Mouse (Mus musculus) neural tube, embryonic 13.5 days (tissue): ENCODE results near the gene Mast4. TPM values are rescaled to one million over a fixed set of nuclear protein-coding genes. Genes with fewer than 3 reads are reported as not detected.

Experiments
- ATAC-seq: fragments of 200-750 bp; cut with Nextera tagmentation; 2 replicates; pipeline ENCODE4 v1.8.0; 2017; ENCODE audit warnings: low read depth, mild to moderate bottlenecking, moderate TSS enrichment, moderate library complexity
- H3K27ac ChIP-seq: fragments of 300-500 bp; sonication (generic); replicated peaks from 2 replicates; pipeline ENCODE4 v1.5.1; 2015; ENCODE audit warnings: moderate library complexity, mild to moderate bottlenecking, inconsistent platforms
- H3K27me3 ChIP-seq: fragments of 300-500 bp; sonication (generic); 2 replicates; pipeline ENCODE4 v1.6.1; 2015; ENCODE audit warnings: mild to moderate bottlenecking, inconsistent platforms
- H3K36me3 ChIP-seq: fragments of 300-500 bp; sonication (generic); 2 replicates; pipeline ENCODE4 v1.6.1; 2015; ENCODE audit warnings: mild to moderate bottlenecking, inconsistent platforms
- H3K4me1 ChIP-seq: fragments of 300-500 bp; sonication (generic); replicated peaks from 2 replicates; pipeline ENCODE4 v1.6.1; 2015; ENCODE audit warnings: inconsistent platforms
- H3K4me2 ChIP-seq: fragments of 300-500 bp; sonication (generic); 2 replicates; pipeline ENCODE4 v1.6.1; 2015; ENCODE audit warnings: inconsistent platforms, mild to moderate bottlenecking, moderate library complexity
- H3K4me3 ChIP-seq: fragments of 300-500 bp; sonication (generic); 2 replicates; pipeline ENCODE4 v1.5.1; 2015; ENCODE audit warnings: mild to moderate bottlenecking, inconsistent platforms
- H3K9ac ChIP-seq: fragments of 300-500 bp; sonication (generic); 2 replicates; pipeline ENCODE4 v1.6.1; 2015; ENCODE audit warnings: moderate library complexity, mild to moderate bottlenecking, inconsistent platforms
- H3K9me3 ChIP-seq: fragments of 300-500 bp; sonication (generic); 2 replicates; pipeline ENCODE4 v1.6.1; 2016; ENCODE audit warnings: inconsistent platforms
- WGBS: fragments of 180-500 bp; shearing (Covaris S2); methylation state at CpG from one replicate; pipeline ENCODE4 v1.1.7; 2015; 5-methylcytosine and 5-hydroxymethylcytosine counted together
- polyA plus RNA-seq: library from polyadenylated mRNA; unstranded; fragments of >200 nt; fragmentation: Nextera tagmentation; extraction: Ambion mirVana; gene quantifications from 2 replicates; pipeline ENCODE4 v1.2.1, GENCODE M21; 2015

The Mast4 gene
- polyA plus RNA-seq, 1 experiment from 2014 or later: 19.5 TPM

- H3K4me2 ChIP-seq: peak overlapping the region; percentile 91
- H3K4me1 ChIP-seq: peaks cover 30% of the 10 kb centered on the region
- no peaks in the 10 kb centered on the region for H3K9me3 ChIP-seq
- no peaks in the 10 kb centered on the region for H3K36me3 ChIP-seq
- H3K4me3 ChIP-seq: peak overlapping the region; percentile 74
- no peak overlapping the region for H3K27ac ChIP-seq
- H3K27me3 ChIP-seq: peaks cover 44% of the 10 kb centered on the region
- H3K9ac ChIP-seq: peak overlapping the region; percentile 72
- peak; percentile 37; the same call in 1 of the 2 replicates for ATAC-seq
- WGBS: 1% methylated on average over 32 of the region's 32 CpGs
These were observed 594 bp upstream of the Mast4 start for GRCm38 (mm10) chr13:103334723-103335458.

GRCm38 (mm10) chr13:103333601-103334391 lies 501 bp downstream of the Mast4 start:
- peak overlapping the region; percentile 72 for H3K9ac ChIP-seq
- WGBS: under 1% methylated on average over 74 of the region's 74 CpGs
- peak; percentile 77 for ATAC-seq
- H3K27me3 ChIP-seq: peaks cover 44% of the 10 kb centered on the region
- H3K4me1 ChIP-seq: peaks cover 30% of the 10 kb centered on the region
- H3K4me3 ChIP-seq: peak overlapping the region; percentile 74
- no peaks in the 10 kb centered on the region for H3K36me3 ChIP-seq
- H3K9me3 ChIP-seq: no peaks in the 10 kb centered on the region
- H3K4me2 ChIP-seq: peak overlapping the region; percentile 91
- no peak overlapping the region for H3K27ac ChIP-seq

- Histone ChIP-seq H3K27ac (no peak overlapping the region), H3K36me3 (no peaks in the 10 kb centered on the region), H3K4me1 (peaks cover 30% of the 10 kb centered on the region), H3K4me3 (peak overlapping the region; percentile 74), H3K9me3 (no peaks in the 10 kb centered on the region), H3K27me3 (peaks cover 44% of the 10 kb centered on the region), H3K9ac (peak overlapping the region; percentile 72), H3K4me2 (peak overlapping the region; percentile 91)
- WGBS: 4% methylated on average over 17 of the region's 17 CpGs
- ATAC-seq: no peak
These were observed 1.1 kb downstream of the Mast4 start for GRCm38 (mm10) chr13:103333153-103333552.

GRCm38 (mm10) chr13:103332731-103333130 lies 1.6 kb downstream of the Mast4 start:
- WGBS: 8% methylated on average over 8 of the region's 9 CpGs
- H3K4me1 ChIP-seq: peaks cover 30% of the 10 kb centered on the region
- H3K27ac ChIP-seq: no peak overlapping the region
- no peak overlapping the region for H3K9ac ChIP-seq
- H3K4me3 ChIP-seq: peak overlapping the region; percentile 74
- no peaks in the 10 kb centered on the region for H3K9me3 ChIP-seq
- H3K36me3 ChIP-seq: no peaks in the 10 kb centered on the region
- H3K27me3 ChIP-seq: peaks cover 44% of the 10 kb centered on the region
- peak overlapping the region; percentile 91 for H3K4me2 ChIP-seq
- ATAC-seq: no peak

- peaks cover 30% of the 10 kb centered on the region for H3K4me1 ChIP-seq
- H3K9me3 ChIP-seq: no peaks in the 10 kb centered on the region
- 49% methylated on average over 7 of the region's 7 CpGs for WGBS
- no peak overlapping the region for H3K27ac ChIP-seq
- H3K36me3 ChIP-seq: no peaks in the 10 kb centered on the region
- no peak for ATAC-seq
- H3K4me3 ChIP-seq: no peak overlapping the region
- H3K4me2 ChIP-seq: no peak overlapping the region
- H3K9ac ChIP-seq: no peak overlapping the region
- peaks cover 38% of the 10 kb centered on the region for H3K27me3 ChIP-seq
These were observed 3.2 kb downstream of the Mast4 start for GRCm38 (mm10) chr13:103331096-103331495.

- H3K27ac ChIP-seq: no peak overlapping the region
- WGBS: 76% methylated on average over 16 of the region's 16 CpGs
- H3K9ac ChIP-seq: no peak overlapping the region
- no peak for ATAC-seq
- peaks cover 9% of the 10 kb centered on the region for H3K4me1 ChIP-seq
- H3K4me3 ChIP-seq: no peak overlapping the region
- no peaks in the 10 kb centered on the region for H3K36me3 ChIP-seq
- no peaks in the 10 kb centered on the region for H3K9me3 ChIP-seq
- H3K27me3 ChIP-seq: peaks cover 16% of the 10 kb centered on the region
- no peak overlapping the region for H3K4me2 ChIP-seq
These were observed 6.0 kb downstream of the Mast4 start for GRCm38 (mm10) chr13:103328299-103328698.

GRCm38 (mm10) chr13:103327843-103328242 lies 6.5 kb downstream of the Mast4 start:
- Histone ChIP-seq H3K9me3 (no peaks in the 10 kb centered on the region), H3K4me3 (no peak overlapping the region), H3K27me3 (peaks cover 12% of the 10 kb centered on the region), H3K4me1 (peaks cover 4% of the 10 kb centered on the region), H3K9ac (no peak overlapping the region), H3K4me2 (no peak overlapping the region), H3K36me3 (no peaks in the 10 kb centered on the region), H3K27ac (no peak overlapping the region)
- ATAC-seq: no peak
- 68% methylated on average over 9 of the region's 9 CpGs for WGBS

- H3K4me1 ChIP-seq: no peaks in the 10 kb centered on the region
- H3K9ac ChIP-seq: no peak overlapping the region
- no peak overlapping the region for H3K27ac ChIP-seq
- ATAC-seq: no peak
- no peaks in the 10 kb centered on the region for H3K36me3 ChIP-seq
- H3K27me3 ChIP-seq: no peaks in the 10 kb centered on the region
- 89% methylated on average over 13 of the region's 13 CpGs for WGBS
- no peak overlapping the region for H3K4me3 ChIP-seq
- H3K9me3 ChIP-seq: no peaks in the 10 kb centered on the region
- H3K4me2 ChIP-seq: no peak overlapping the region
These were observed 8.1 kb downstream of the Mast4 start for GRCm38 (mm10) chr13:103326186-103326585.

GRCm38 (mm10) chr13:103319881-103320280 lies 14.4 kb downstream of the Mast4 start:
- H3K4me2 ChIP-seq: no peak overlapping the region
- no peaks in the 10 kb centered on the region for H3K27me3 ChIP-seq
- 89% methylated on average over 9 of the region's 9 CpGs for WGBS
- 0 out of 2 replicates have a peak, but pooled peaks cover 3% of the 10 kb centered on the region for H3K4me1 ChIP-seq
- no peak overlapping the region for H3K27ac ChIP-seq
- H3K9me3 ChIP-seq: no peaks in the 10 kb centered on the region
- H3K36me3 ChIP-seq: no peaks in the 10 kb centered on the region
- no peak overlapping the region for H3K9ac ChIP-seq
- no peak overlapping the region for H3K4me3 ChIP-seq
- ATAC-seq: no peak

GRCm38 (mm10) chr13:103319317-103319716 lies 15.0 kb downstream of the Mast4 start:
- Histone ChIP-seq H3K4me2 (no peak overlapping the region), H3K9ac (no peak overlapping the region), H3K27ac (no peak overlapping the region), H3K27me3 (no peaks in the 10 kb centered on the region), H3K4me3 (no peak overlapping the region), H3K9me3 (no peaks in the 10 kb centered on the region), H3K4me1 (peaks cover 8% of the 10 kb centered on the region; the same call in 1 of the 2 replicates), H3K36me3 (no peaks in the 10 kb centered on the region)
- peak; percentile 59; the same call in 1 of the 2 replicates for ATAC-seq
- WGBS: 31% methylated on average over 3 of the region's 3 CpGs

GRCm38 (mm10) chr13:103316777-103317367 lies 17.4 kb downstream of the Mast4 start:
- WGBS: 56% methylated on average over 3 of the region's 3 CpGs
- Histone ChIP-seq H3K9me3 (no peaks in the 10 kb centered on the region), H3K9ac (no peak overlapping the region), H3K36me3 (no peaks in the 10 kb centered on the region), H3K4me1 (peaks cover 10% of the 10 kb centered on the region; the same call in 1 of the 2 replicates), H3K27ac (no peak overlapping the region), H3K4me2 (no peak overlapping the region), H3K4me3 (no peak overlapping the region), H3K27me3 (no peaks in the 10 kb centered on the region)
- no peak for ATAC-seq
